Mouse (Mus musculus) neural tube, embryonic 13.5 days (tissue): Measurements from ENCODE around the gene Snx8. TPM values are rescaled to one million over a fixed set of nuclear protein-coding genes. Genes with fewer than 3 reads are reported as not detected.
"Not testable (repeated sequence)": the region's sequence is repeated elsewhere in the genome, so short reads cannot be mapped to it uniquely, and the experiment has no call there.

Experiments
- ATAC-seq: fragments of 200-750 bp; cut with Nextera tagmentation; 2 replicates; pipeline ENCODE4 v1.8.0; 2017; ENCODE audit warnings: low read depth, mild to moderate bottlenecking, moderate TSS enrichment, moderate library complexity
- H3K27ac ChIP-seq: fragments of 300-500 bp; sonication (generic); replicated peaks from 2 replicates; pipeline ENCODE4 v1.5.1; 2015; ENCODE audit warnings: moderate library complexity, mild to moderate bottlenecking, inconsistent platforms
- H3K27me3 ChIP-seq: fragments of 300-500 bp; sonication (generic); 2 replicates; pipeline ENCODE4 v1.6.1; 2015; ENCODE audit warnings: mild to moderate bottlenecking, inconsistent platforms
- H3K36me3 ChIP-seq: fragments of 300-500 bp; sonication (generic); 2 replicates; pipeline ENCODE4 v1.6.1; 2015; ENCODE audit warnings: mild to moderate bottlenecking, inconsistent platforms
- H3K4me1 ChIP-seq: fragments of 300-500 bp; sonication (generic); replicated peaks from 2 replicates; pipeline ENCODE4 v1.6.1; 2015; ENCODE audit warnings: inconsistent platforms
- H3K4me2 ChIP-seq: fragments of 300-500 bp; sonication (generic); 2 replicates; pipeline ENCODE4 v1.6.1; 2015; ENCODE audit warnings: inconsistent platforms, mild to moderate bottlenecking, moderate library complexity
- H3K4me3 ChIP-seq: fragments of 300-500 bp; sonication (generic); 2 replicates; pipeline ENCODE4 v1.5.1; 2015; ENCODE audit warnings: mild to moderate bottlenecking, inconsistent platforms
- H3K9ac ChIP-seq: fragments of 300-500 bp; sonication (generic); 2 replicates; pipeline ENCODE4 v1.6.1; 2015; ENCODE audit warnings: moderate library complexity, mild to moderate bottlenecking, inconsistent platforms
- H3K9me3 ChIP-seq: fragments of 300-500 bp; sonication (generic); 2 replicates; pipeline ENCODE4 v1.6.1; 2016; ENCODE audit warnings: inconsistent platforms
- WGBS: fragments of 180-500 bp; shearing (Covaris S2); methylation state at CpG from one replicate; pipeline ENCODE4 v1.1.7; 2015; 5-methylcytosine and 5-hydroxymethylcytosine counted together
- polyA plus RNA-seq: library from polyadenylated mRNA; unstranded; fragments of >200 nt; fragmentation: Nextera tagmentation; extraction: Ambion mirVana; gene quantifications from 2 replicates; pipeline ENCODE4 v1.2.1, GENCODE M21; 2015

Gene Snx8
- polyA plus RNA-seq, 1 experiment from 2014 or later = 21.2 TPM

- Histone ChIP-seq H3K9me3 (no peaks in the 10 kb centered on the region), H3K4me2 (no peak overlapping the region), H3K9ac (no peak overlapping the region), H3K36me3 (no peaks in the 10 kb centered on the region), H3K4me3 (no peak overlapping the region), H3K27ac (no peak overlapping the region), H3K4me1 (peaks cover 17% of the 10 kb centered on the region), H3K27me3 (no peaks in the 10 kb centered on the region)
- no peak for ATAC-seq
- WGBS = 83% methylated on average over 6 of the region's 6 CpGs
Observed at GRCm38 (mm10) chr5:140379299-140379698, 9.8 kb downstream of the Snx8 start.

- no peak for ATAC-seq
- Histone ChIP-seq H3K9me3 (no peaks in the 10 kb centered on the region), H3K36me3 (no peaks in the 10 kb centered on the region), H3K27ac (no peak overlapping the region), H3K4me2 (no peak overlapping the region), H3K4me1 (peaks cover 19% of the 10 kb centered on the region; the same call in 1 of the 2 replicates), H3K4me3 (no peak overlapping the region), H3K27me3 (no peaks in the 10 kb centered on the region), H3K9ac (no peak overlapping the region)
- WGBS = 93% methylated on average over 6 of the region's 6 CpGs
Observed at GRCm38 (mm10) chr5:140378121-140378853, 10.8 kb downstream of the Snx8 start.

GRCm38 (mm10) chr5:140375249-140375829, 13.7 kb downstream of the Snx8 start:
- peaks cover 22% of the 10 kb centered on the region; the same call in 1 of the 2 replicates for H3K4me1 ChIP-seq
- no peak overlapping the region for H3K27ac ChIP-seq
- no peak overlapping the region for H3K9ac ChIP-seq
- no peak overlapping the region for H3K4me3 ChIP-seq
- no peaks in the 10 kb centered on the region for H3K27me3 ChIP-seq
- H3K9me3 ChIP-seq = no peaks in the 10 kb centered on the region
- ATAC-seq = no peak
- no peaks in the 10 kb centered on the region for H3K36me3 ChIP-seq
- WGBS = 89% methylated on average over 4 of the region's 4 CpGs
- no peak overlapping the region for H3K4me2 ChIP-seq

DNA sequence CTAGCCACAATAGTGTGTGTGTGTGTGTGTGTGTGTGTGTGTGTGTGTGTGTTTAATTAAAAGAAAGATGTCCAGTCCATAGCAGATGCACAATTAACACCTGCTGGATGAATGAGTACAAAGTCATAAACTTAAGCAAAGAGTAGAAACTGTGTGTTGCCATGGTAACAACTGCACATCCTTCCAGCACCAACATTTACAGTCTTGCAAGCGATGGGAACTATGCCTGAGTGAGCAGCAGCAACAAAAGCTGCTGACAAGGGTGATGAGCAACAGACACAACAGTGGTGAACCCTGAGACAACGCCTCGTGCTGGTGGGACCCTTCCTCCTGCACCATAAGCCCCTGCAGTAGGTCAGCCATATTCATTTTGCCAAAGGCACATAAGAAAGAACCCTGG, 14.8 kb downstream of the Snx8 start:
- H3K4me3 ChIP-seq = no peak overlapping the region
- no peaks in the 10 kb centered on the region for H3K36me3 ChIP-seq
- H3K9me3 ChIP-seq = no peaks in the 10 kb centered on the region
- H3K27ac ChIP-seq = no peak overlapping the region
- 22% methylated on average over 3 of the region's 3 CpGs for WGBS
- ATAC-seq = no peak
- H3K27me3 ChIP-seq = no peaks in the 10 kb centered on the region
- H3K4me1 ChIP-seq = peaks cover 22% of the 10 kb centered on the region; the same call in 1 of the 2 replicates
- no peak overlapping the region for H3K9ac ChIP-seq
- no peak overlapping the region for H3K4me2 ChIP-seq

DNA sequence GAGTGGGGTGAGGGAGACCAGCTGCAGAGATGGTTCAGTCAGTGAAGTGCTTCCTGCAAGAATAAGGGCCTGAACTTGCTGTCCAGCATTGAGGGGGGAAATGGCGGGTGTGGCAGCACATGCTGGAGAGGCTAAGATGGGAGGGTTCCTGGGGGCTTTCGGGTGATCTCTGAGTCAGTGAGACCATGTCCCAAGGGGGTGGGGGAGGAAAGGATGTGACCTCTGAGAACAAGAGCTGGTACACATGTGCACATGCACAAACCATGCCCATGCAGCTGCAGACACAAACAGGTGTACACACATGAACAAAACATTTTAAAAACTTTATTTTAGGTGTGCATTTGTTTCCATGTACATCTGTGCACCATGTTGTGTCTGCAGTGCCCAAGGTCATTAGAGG, 15.4 kb downstream of the Snx8 start:
- ATAC-seq = no peak

GRCm38 (mm10) chr5:140371671-140372070, 17.4 kb downstream of the Snx8 start:
- Histone ChIP-seq H3K27ac (no peak overlapping the region), H3K36me3 (no peaks in the 10 kb centered on the region), H3K4me2 (no peak overlapping the region), H3K4me3 (no peak overlapping the region), H3K4me1 (peaks cover 22% of the 10 kb centered on the region; the same call in 1 of the 2 replicates), H3K9me3 (no peaks in the 10 kb centered on the region), H3K27me3 (no peaks in the 10 kb centered on the region), H3K9ac (no peak overlapping the region)
- no peak for ATAC-seq
- 91% methylated on average over 3 of the region's 3 CpGs for WGBS

More for the DNA sequence above, 15.4 kb downstream of the Snx8 start:
- Histone ChIP-seq H3K9ac (no peak overlapping the region), H3K9me3 (no peaks in the 10 kb centered on the region), H3K27ac (no peak overlapping the region), H3K4me3 (no peak overlapping the region), H3K27me3 (no peaks in the 10 kb centered on the region), H3K36me3 (no peaks in the 10 kb centered on the region), H3K4me2 (no peak overlapping the region), H3K4me1 (peaks cover 22% of the 10 kb centered on the region; the same call in 1 of the 2 replicates)
- 76% methylated on average over 2 of the region's 2 CpGs for WGBS

GRCm38 (mm10) chr5:140370446-140371254, 18.4 kb downstream of the Snx8 start:
- Histone ChIP-seq H3K36me3 (no peaks in the 10 kb centered on the region), H3K27ac (no peak overlapping the region), H3K4me3 (no peak overlapping the region), H3K4me1 (peaks cover 22% of the 10 kb centered on the region; the same call in 1 of the 2 replicates), H3K9me3 (no peaks in the 10 kb centered on the region), H3K27me3 (no peaks in the 10 kb centered on the region), H3K9ac (no peak overlapping the region), H3K4me2 (no peak overlapping the region)
- WGBS = 79% methylated on average over 6 of the region's 6 CpGs
- ATAC-seq = no peak

GRCm38 (mm10) chr5:140369466-140369865, 19.6 kb downstream of the Snx8 start:
- H3K27ac ChIP-seq = no peak overlapping the region
- H3K9me3 ChIP-seq = no peaks in the 10 kb centered on the region
- no peak overlapping the region for H3K4me3 ChIP-seq
- peaks cover 14% of the 10 kb centered on the region; the same call in 1 of the 2 replicates for H3K4me1 ChIP-seq
- H3K27me3 ChIP-seq = no peaks in the 10 kb centered on the region
- ATAC-seq = no peak
- H3K36me3 ChIP-seq = no peaks in the 10 kb centered on the region
- no peak overlapping the region for H3K9ac ChIP-seq
- 89% methylated on average over 2 of the region's 2 CpGs for WGBS
- H3K4me2 ChIP-seq = no peak overlapping the region

DNA sequence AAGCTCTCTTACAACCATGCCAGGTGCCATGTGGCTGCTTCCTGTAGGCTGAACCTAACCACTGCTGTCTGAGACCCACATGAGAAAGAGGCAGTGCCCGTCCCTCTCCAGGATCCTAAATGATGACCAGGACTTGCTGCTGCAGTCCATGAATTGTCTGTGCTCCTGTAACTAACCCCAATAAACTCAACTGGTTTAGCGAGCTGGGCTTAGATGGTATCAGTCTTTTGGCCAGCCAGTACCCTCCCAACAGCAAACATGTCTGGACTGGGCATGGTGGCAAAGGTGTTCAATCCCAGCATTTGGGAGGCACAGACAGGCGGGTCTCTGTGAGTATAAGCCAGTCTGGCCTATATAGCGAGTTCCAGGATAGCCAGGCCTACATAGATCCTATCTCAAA, 20.1 kb downstream of the Snx8 start:
- Histone ChIP-seq H3K4me3 (no peak overlapping the region), H3K9me3 (no peaks in the 10 kb centered on the region), H3K27me3 (no peaks in the 10 kb centered on the region), H3K4me2 (no peak overlapping the region), H3K36me3 (no peaks in the 10 kb centered on the region), H3K9ac (no peak overlapping the region), H3K4me1 (peaks cover 9% of the 10 kb centered on the region; the same call in 1 of the 2 replicates), H3K27ac (no peak overlapping the region)
- ATAC-seq = no peak
- 95% methylated on average over 4 of the region's 4 CpGs for WGBS

GRCm38 (mm10) chr5:140368126-140368525, 20.9 kb downstream of the Snx8 start:
- not testable (repeated sequence) for H3K36me3 ChIP-seq, H3K4me1 ChIP-seq, H3K9me3 ChIP-seq, ATAC-seq, H3K4me3 ChIP-seq, H3K27ac ChIP-seq, H3K27me3 ChIP-seq, H3K4me2 ChIP-seq, H3K9ac ChIP-seq
- WGBS = 79% methylated on average over 2 of the region's 2 CpGs

DNA sequence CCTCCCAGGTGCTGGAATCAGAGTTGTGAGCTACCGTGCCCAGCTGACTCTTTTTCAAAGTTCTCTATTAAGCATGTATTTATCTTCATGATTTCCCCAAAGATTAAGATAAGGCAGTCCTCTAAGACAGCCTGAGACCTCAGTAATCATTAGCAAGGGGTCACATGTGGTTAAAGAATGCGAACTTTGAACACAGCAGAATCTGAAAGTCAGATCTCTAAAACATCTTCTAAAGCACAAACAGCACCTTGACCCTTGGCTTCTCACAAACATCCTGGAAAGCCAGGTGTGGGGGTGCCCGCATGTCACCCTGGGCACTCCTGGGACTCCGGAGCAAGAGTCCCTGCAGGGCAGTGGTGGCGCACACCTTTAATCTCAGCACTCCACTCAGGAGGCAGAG, 24.6 kb downstream of the Snx8 start:
- Histone ChIP-seq H3K9me3 (no peaks in the 10 kb centered on the region; the same call in 1 of the 2 replicates), H3K4me2 (no peak overlapping the region), H3K9ac (no peak overlapping the region), H3K4me3 (no peak overlapping the region), H3K36me3 (peaks cover 12% of the 10 kb centered on the region), H3K4me1 (no peaks in the 10 kb centered on the region), H3K27ac (no peak overlapping the region), H3K27me3 (no peaks in the 10 kb centered on the region)
- no peak for ATAC-seq
- WGBS = 97% methylated on average over 5 of the region's 5 CpGs
